Mouse (Mus musculus) retina, embryonic 14.5 days (tissue): Measurements from ENCODE around the gene Slc25a19.

Source experiments
- DNase-seq: peaks from one replicate; pipeline ENCODE4 v3.0.0-alpha.2; 2015; ENCODE audit warnings: low spot score

Slc25a19 gene

DNA sequence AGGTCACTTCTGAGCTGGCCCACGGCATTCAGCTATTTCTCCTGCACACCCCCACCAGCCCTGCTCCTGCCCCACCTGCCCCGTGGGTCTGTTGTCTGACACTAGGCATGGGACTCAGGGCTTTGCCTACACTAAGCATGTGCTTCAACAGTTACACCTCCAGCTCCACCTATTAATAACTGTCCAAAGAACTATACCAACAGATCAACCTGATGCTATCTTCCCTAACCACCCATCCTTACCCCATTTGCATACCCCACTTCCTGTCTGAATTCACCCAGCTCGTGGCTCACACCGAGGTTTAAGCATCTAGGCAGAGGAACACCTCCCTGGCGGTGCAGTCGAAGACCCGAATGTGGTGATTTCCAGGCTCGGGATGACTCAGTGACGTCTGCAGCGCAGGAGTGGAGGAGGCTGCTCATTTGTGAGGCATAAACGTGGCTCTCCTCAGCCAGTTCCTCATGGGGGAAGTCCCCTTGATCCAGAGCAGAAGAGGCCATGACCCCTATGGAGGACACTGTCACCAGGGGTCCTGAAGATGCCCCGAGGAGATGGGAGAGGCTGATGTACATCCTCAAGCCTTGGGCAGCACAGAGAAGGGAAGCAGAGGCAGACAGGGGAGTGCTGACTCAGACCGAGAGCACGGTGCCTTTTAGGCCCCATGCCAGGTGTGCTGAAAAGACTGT is 13.0 kb upstream of the Slc25a19 start:
- no peak for DNase-seq

DNA sequence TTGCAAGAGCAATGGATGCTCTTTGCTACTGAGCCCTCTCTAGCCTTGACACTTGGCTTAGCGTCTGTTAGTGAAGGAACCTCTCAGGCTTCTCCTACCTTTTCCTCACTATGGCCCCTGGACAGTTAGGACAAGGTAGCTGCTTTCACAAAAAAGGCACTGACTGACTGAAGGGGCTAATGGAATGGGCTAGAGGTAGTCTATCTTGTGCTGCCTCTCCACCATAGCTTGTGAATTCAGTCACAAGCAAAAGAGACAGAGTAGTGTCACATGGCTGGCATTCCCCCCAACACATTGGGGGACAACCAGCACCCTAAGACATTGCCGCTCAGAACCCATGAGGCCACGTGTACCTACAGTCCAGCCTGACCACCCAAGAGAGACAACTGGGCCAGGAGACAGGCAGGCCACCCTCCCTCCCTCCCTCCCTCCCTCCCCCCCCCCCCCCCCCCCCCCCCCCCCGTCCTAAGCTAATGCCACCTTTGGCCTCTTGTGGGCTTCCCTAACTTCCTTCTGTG is 12.3 kb upstream of the Slc25a19 start:
- DNase-seq, result no peak

DNA sequence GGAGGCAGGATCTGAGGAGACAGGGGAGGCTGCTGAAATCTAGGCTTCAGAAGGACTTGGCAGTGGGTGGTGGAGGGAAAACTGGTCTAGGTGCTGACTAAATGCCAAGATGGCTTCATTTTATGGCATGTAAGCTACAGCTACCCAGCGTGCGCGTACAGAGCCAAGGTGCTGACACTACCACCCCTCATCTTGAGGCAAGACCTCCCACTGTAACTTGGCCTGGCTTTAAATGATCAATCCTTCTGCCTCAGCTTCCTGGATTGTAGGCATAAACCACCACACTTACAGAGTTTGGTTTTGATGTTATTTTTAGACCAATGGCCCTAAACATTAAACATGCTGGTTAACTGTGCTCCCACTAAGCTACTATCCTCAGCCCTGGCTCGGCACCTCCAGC is 11.4 kb upstream of the Slc25a19 start:
- no peak for DNase-seq

DNA sequence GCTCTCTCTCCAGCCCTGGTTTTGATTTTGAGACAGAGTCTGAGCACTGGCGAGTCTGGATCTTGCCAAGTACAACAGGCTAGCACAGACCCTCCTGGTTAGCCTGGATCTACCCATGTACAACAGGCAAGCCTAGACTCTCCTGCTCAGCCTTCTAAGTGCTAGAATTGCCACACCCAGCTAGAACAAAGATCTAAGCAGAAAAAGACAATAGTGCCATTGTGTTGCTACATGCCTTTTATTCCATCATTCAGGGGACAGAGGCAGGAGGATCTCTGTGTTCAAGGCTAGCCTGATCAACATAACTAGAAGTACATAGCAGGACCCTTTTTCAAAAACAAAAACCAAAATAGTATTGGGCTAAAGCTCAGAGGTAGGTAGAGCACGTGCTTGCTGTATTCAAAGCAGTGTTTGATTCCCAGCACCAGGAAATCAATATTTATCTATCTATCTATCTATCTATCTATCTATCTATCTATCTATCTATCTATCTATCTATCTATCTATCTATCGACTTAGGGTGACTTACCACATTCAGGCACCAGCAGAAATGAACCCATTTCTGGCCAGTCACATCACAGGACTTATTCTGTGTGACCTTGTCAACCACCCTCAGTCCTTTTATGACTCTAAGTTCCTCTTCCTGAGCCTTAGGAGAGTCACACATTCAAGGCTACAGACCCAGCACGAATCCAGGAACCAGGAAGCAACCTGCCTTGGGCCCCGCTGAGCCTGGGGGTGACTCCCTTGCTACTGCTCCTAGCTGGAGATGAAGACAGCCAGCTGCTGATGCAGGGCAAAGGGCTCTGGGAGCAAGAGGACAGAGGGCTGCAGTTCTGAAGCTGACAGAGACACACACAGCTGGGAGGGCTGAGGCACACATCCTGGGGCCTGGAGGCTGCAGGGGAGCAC is 10.7 kb upstream of the Slc25a19 start:
- DNase-seq, result no peak

GRCm38 (mm10) chr11:115636960-115637359 is 8.9 kb upstream of the Slc25a19 start:
- no peak for DNase-seq

- DNase-seq, result no peak
Observed at GRCm38 (mm10) chr11:115635484-115635883, 7.4 kb upstream of the Slc25a19 start.

DNA sequence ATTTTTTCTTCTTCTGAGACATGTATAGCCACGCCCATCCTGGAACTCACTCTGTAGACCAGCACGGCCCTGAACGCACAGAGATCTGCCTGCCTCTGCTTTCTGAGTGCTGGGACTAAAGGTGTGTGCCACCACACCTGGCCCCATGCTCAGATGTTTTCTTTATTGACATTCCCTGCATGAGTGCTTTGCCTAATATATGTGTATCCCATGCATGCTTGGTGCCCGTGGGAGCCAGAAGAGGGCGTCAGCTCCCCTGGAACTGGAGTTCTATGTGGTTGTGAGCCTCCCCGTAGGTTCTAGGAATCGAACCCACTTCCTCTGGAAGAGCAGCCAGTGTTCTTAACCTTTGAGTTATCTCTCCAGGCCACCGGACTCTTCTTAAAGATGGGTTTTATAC is 6.9 kb upstream of the Slc25a19 start:
- DNase-seq, result no peak

- no peak for DNase-seq
Observed at GRCm38 (mm10) chr11:115634109-115634508, 6.0 kb upstream of the Slc25a19 start.

DNA sequence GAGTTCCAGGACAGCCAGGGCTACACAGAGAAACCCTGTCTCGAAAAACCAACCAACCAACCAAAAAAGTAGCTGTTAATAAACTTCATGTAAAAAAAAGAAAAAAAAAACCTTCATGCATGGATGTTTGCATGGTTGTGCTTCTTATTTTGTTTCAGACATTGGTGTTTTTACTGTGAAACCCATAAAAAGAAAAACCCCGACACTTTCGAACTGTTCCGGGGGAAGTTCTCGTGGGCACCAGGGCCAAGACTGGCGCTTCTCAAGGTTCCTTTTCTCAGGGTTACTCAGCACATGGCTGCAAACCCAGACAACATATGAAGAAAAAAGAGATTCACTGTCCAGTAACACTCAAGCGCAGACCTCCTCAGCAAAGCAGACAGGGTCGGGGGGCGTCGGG is 4.8 kb upstream of the Slc25a19 start:
- no peak for DNase-seq

DNA sequence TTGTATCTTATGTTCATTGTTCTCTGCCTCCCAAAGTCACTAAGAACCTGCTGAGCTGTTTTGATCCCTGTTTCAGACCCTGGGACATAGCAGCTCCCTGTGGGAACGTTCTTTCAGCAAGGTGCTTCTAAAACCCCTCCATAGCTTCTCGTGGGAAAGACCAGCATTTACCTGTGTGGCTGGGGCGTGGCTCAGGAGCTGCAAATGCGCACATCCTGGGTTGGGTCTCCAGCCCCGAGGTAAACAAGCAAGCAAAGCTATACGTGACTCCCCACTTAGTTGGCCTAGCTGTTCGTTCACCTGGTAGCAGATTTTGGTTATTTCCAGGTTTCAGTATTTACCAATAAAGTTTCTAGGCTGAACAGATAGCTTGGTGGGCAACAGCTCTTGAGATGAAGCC is 4.2 kb upstream of the Slc25a19 start:
- no peak for DNase-seq

DNA sequence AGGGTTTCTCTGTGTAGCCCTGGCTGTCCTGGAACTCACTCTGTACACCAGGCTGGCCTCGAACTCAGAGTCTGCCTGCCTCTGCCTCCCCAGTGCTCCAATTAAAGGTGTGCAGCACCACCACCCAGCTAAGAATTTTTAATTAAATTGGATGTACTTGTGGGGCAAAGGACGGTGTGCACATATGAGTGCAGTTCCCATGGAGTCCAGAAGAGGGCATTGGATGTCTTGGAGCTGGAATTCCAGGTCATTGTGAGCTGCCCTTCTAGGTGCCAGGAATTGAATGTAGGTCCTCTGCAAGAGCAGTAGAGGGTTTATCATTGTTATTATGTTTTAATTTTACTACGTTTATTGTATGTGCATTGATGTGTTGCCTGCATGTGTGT is 3.4 kb upstream of the Slc25a19 start:
- DNase-seq, result peak; percentile 69

GRCm38 (mm10) chr11:115630532-115631504 is 2.7 kb upstream of the Slc25a19 start:
- no peak for DNase-seq

GRCm38 (mm10) chr11:115629734-115630531 is 1.8 kb upstream of the Slc25a19 start:
- DNase-seq, result no peak

DNA sequence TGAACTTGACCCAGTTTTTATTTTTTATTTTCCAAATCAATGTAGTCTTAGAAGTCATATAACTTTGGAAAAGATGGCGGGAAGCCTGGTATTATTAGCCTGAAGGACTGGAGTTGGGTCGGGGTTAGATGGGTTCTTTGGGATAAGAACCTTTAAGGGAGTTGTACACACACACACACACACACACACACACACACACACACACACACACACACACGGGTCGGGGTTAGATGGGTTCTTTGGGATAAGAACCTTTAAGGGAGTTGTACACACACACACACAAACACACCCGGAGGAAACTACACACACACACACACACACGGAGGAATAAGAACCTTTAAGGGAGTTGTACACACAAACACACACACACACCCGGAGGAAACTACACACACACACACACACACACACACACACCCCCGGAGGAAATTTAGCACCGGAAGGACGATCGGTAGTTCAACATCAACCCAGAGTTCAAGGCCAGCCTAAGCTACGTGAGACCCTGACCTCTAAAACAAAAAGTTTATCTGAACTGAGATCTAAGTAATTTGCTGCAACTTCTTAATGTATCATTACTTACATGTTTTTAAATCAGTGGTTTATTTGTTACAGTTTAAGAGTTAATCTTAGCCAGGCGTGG is 488 bp upstream of the Slc25a19 start:
- no peak for DNase-seq

GRCm38 (mm10) chr11:115626824-115627616 is 1.1 kb downstream of the Slc25a19 start:
- no peak for DNase-seq

- DNase-seq, result no peak
Observed at GRCm38 (mm10) chr11:115625877-115626276, 2.2 kb downstream of the Slc25a19 start.

- peak; percentile 43 for DNase-seq
Observed at GRCm38 (mm10) chr11:115623487-115624070, 4.5 kb downstream of the Slc25a19 start.

- no peak for DNase-seq
Observed at GRCm38 (mm10) chr11:115619949-115620348, 8.1 kb downstream of the Slc25a19 start.

- no peak for DNase-seq
Observed at GRCm38 (mm10) chr11:115618732-115619516, 9.2 kb downstream of the Slc25a19 start.
